Mouse (Mus musculus) intestine, embryonic 15.5 days (tissue): Measurements from ENCODE around the gene 1700001F09Rik. TPM values are rescaled to one million over a fixed set of nuclear protein-coding genes. Genes with fewer than 3 reads are reported as not detected.
"Not testable (repeated sequence)": the region's sequence is repeated elsewhere in the genome, so short reads cannot be mapped to it uniquely, and the experiment has no call there.

Source experiments
- ATAC-seq: fragments of 200-750 bp; cut with Nextera tagmentation; 2 replicates; pipeline ENCODE4 v1.8.0; 2017; ENCODE audit warnings: moderate TSS enrichment, moderate library complexity
- H3K27ac ChIP-seq: fragments of 300-500 bp; sonication (generic); 2 replicates; pipeline ENCODE4 v1.5.1; 2015; ENCODE audit warnings: mild to moderate bottlenecking, inconsistent platforms
- H3K27me3 ChIP-seq: fragments of 300-500 bp; sonication (generic); replicated peaks from 2 replicates; pipeline ENCODE4 v1.6.1; 2015; ENCODE audit warnings: inconsistent platforms
- H3K36me3 ChIP-seq: fragments of 300-500 bp; sonication (generic); 2 replicates; pipeline ENCODE4 v1.6.1; 2015; ENCODE audit warnings: inconsistent platforms
- H3K4me1 ChIP-seq: fragments of 300-500 bp; sonication (generic); replicated peaks from 2 replicates; pipeline ENCODE4 v1.6.1; 2015; ENCODE audit warnings: inconsistent platforms
- H3K4me2 ChIP-seq: fragments of 300-500 bp; sonication (generic); replicated peaks from 2 replicates; pipeline ENCODE4 v1.6.1; 2015; ENCODE audit warnings: mild to moderate bottlenecking, inconsistent platforms
- H3K4me3 ChIP-seq: fragments of 300-500 bp; sonication (generic); replicated peaks from 2 replicates; pipeline ENCODE4 v1.5.1; 2015; ENCODE audit warnings: inconsistent platforms
- H3K9ac ChIP-seq: fragments of 300-500 bp; sonication (generic); 2 replicates; pipeline ENCODE4 v1.6.1; 2015; ENCODE audit warnings: inconsistent platforms
- H3K9me3 ChIP-seq: fragments of 300-500 bp; sonication (generic); 2 replicates; pipeline ENCODE4 v1.6.1; 2016; ENCODE audit warnings: inconsistent platforms
- WGBS: fragments of 180-500 bp; shearing (Covaris S2); methylation state at CpG from one replicate; pipeline ENCODE4 v1.1.7; 2015; 5-methylcytosine and 5-hydroxymethylcytosine counted together
- polyA plus RNA-seq: library from polyadenylated mRNA; unstranded; fragments of >200 nt; fragmentation: Nextera tagmentation; extraction: Ambion mirVana; gene quantifications from 2 replicates; pipeline ENCODE4 v1.2.1, GENCODE M21; 2015

The 1700001F09Rik gene
- not detected in 2 replicates for polyA plus RNA-seq

DNA sequence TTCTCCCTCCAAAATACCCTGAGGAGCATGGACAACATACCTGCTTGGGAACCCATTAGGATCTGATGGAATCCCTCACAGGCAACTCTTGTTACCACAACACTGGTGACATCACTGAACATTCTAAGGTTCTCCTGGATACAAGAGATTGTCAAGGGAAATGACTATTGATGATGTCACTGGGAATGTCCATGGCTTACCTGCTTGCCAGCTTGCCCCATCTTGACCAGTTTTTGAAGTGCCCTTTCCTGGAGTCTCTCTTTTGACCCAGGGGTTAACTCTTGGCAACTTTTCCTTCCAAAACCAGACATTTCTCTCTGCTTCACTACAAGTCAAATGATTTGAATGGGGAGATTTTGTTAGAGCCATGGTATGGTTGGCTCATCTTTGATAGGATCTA is at the start of gene 1700001F09Rik:
Gene 1700001F09Rik (minus strand): TSS at position 101 of the 400 bp plus-strand sequence.
- not testable (repeated sequence) for H3K4me1 ChIP-seq, H3K9ac ChIP-seq, ATAC-seq, H3K9me3 ChIP-seq, H3K27ac ChIP-seq, H3K27me3 ChIP-seq, H3K4me3 ChIP-seq, H3K36me3 ChIP-seq, H3K4me2 ChIP-seq

DNA sequence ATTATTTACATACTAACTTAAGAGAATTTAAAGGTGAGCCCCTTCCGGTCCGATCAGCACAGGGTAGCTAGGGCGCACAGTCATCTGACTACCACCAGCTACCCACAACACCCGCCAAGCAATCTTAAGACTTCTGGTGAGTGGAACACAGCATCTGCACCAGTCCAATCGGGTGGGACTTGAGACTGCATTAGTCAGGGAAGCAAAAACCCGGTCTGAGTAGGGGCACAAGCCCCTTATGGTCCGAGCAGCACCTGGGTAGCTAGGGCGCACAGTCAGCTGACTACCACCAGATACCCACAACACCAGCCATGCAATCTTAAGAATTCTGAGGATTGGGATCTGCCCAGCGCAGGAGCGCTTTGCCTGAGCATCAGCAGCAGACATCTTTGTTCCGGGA is 14.1 kb upstream of the 1700001F09Rik start:
- H3K4me3 ChIP-seq, H3K9ac ChIP-seq, H3K4me2 ChIP-seq, H3K4me1 ChIP-seq, H3K27me3 ChIP-seq, H3K27ac ChIP-seq, H3K9me3 ChIP-seq, ATAC-seq, H3K36me3 ChIP-seq: not testable (repeated sequence)
- WGBS = 88% methylated on average over 11 of the region's 11 CpGs

GRCm38 (mm10) chr14:43359246-43359645 is 11.6 kb upstream of the 1700001F09Rik start:
- not testable (repeated sequence) for H3K27ac ChIP-seq, H3K9ac ChIP-seq, H3K4me3 ChIP-seq, H3K9me3 ChIP-seq, H3K4me2 ChIP-seq, H3K36me3 ChIP-seq, ATAC-seq, H3K4me1 ChIP-seq, H3K27me3 ChIP-seq
- WGBS = 69% methylated on average over 1 of the region's 1 CpGs

GRCm38 (mm10) chr14:43357496-43357895 is 9.9 kb upstream of the 1700001F09Rik start:
- H3K36me3 ChIP-seq = not testable (repeated sequence)

GRCm38 (mm10) chr14:43352944-43353343 is 5.3 kb upstream of the 1700001F09Rik start:
- H3K9ac ChIP-seq, H3K36me3 ChIP-seq: not testable (repeated sequence)
- WGBS = 93% methylated on average over 2 of the region's 2 CpGs

More at GRCm38 (mm10) chr14:43357496-43357895, 9.9 kb upstream of the 1700001F09Rik start:
- not testable (repeated sequence) for H3K4me2 ChIP-seq, H3K27me3 ChIP-seq, H3K27ac ChIP-seq, H3K4me1 ChIP-seq, H3K9me3 ChIP-seq, H3K9ac ChIP-seq, H3K4me3 ChIP-seq, ATAC-seq

DNA sequence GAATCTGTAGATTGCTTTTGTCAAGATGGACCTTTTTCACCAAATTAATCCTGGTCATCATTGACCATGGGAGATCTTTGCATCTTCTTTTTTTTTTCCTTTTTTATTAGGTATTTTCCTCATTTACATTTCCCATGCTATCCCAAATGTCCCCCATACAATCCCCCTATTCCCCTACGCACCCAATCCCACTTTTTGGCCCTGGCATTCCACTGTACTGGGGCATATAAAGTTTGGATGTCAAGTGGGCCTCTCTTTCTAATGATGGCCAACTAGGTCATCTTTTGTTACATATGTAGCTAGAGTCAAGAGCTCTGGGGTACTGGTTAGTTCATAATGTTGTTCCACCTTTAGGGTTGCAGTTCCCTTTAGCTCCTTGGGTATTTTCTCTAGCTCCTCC is 10.0 kb downstream of the 1700001F09Rik start:
- H3K9me3 ChIP-seq, H3K9ac ChIP-seq, H3K36me3 ChIP-seq, H3K27ac ChIP-seq, H3K4me2 ChIP-seq, ATAC-seq, H3K4me3 ChIP-seq, H3K27me3 ChIP-seq, H3K4me1 ChIP-seq: not testable (repeated sequence)
- WGBS = 76% methylated on average over 1 of the region's 1 CpGs

More at GRCm38 (mm10) chr14:43352944-43353343, 5.3 kb upstream of the 1700001F09Rik start:
- H3K9me3 ChIP-seq, H3K4me1 ChIP-seq, H3K4me2 ChIP-seq, H3K4me3 ChIP-seq, H3K27ac ChIP-seq, H3K27me3 ChIP-seq, ATAC-seq: not testable (repeated sequence)

- H3K36me3 ChIP-seq, H3K27me3 ChIP-seq, H3K27ac ChIP-seq, H3K4me2 ChIP-seq, ATAC-seq, H3K9ac ChIP-seq, H3K9me3 ChIP-seq, H3K4me1 ChIP-seq, H3K4me3 ChIP-seq: not testable (repeated sequence)
- 91% methylated on average over 11 of the region's 11 CpGs for WGBS
Measured at GRCm38 (mm10) chr14:43331362-43331880, 16.2 kb downstream of the 1700001F09Rik start.

DNA sequence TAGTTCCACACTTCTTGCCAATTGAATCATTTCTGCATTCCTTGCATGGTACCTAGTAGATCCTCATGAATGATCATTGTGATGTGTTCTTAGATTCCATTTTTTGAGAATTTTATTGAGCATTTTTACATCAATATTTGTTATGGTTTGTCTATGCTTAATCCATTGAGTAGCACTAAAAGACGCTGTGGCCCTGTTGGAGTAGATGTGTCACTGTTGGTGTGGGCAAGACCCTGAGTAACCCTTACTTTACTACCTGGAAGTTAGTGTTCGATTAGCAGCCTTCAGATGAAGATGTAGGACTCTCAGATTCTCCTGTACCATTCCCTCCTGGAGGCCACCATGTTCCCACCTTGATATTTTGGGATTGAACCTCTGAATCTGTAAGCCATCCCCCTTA is 19.0 kb downstream of the 1700001F09Rik start:
- not testable (repeated sequence) for H3K27me3 ChIP-seq, H3K4me3 ChIP-seq, H3K27ac ChIP-seq, ATAC-seq, H3K36me3 ChIP-seq, H3K9me3 ChIP-seq, H3K4me1 ChIP-seq, H3K9ac ChIP-seq, H3K4me2 ChIP-seq
- WGBS = 63% methylated on average over 2 of the region's 2 CpGs

DNA sequence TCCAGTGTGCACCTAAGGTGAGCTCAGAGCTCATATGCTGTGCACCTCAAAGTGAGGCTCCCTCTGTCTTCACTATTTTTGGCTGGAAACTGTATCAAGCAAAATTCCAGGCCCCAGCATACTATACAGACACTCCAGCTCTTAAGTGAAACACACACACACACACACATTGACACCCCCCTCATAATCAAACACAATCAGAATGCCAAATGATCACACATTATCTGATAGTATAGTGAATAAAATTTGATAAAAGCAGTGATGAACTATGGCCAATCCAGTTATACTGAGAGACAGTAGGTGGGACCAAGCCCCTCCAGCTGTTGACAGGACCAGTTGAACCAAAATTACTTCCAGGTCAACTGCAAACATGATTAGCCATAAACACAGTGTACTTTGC is 28.1 kb downstream of the 1700001F09Rik start:
- H3K27ac ChIP-seq, H3K9ac ChIP-seq, H3K4me3 ChIP-seq, H3K27me3 ChIP-seq, ATAC-seq, H3K9me3 ChIP-seq, H3K36me3 ChIP-seq, H3K4me1 ChIP-seq, H3K4me2 ChIP-seq: not testable (repeated sequence)

DNA sequence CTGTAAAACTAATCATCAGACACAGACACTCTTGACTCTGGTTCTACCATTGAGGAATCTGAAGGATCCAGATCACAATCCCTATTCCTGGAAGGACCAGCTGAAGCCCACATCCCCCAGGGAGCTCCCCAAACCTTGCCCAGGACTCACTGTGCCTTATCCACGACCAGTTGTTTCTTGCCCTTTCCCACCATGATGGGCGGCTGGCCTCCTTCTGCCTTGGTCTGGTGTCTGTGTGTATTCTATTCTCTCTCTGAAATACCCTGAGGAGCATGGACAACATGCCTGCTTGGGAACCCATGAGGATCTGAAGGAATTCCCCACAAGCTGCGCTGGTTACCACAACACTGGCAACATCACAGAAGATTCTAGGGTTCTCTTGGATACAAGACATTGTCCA is 54.1 kb downstream of the 1700001F09Rik start, which contains the start of gene Gm8127:
Gene Gm8127 (minus strand): TSS at position 330 of the 400 bp plus-strand sequence.
- not testable (repeated sequence) for H3K9me3 ChIP-seq, H3K27me3 ChIP-seq, H3K4me2 ChIP-seq, H3K27ac ChIP-seq, H3K4me3 ChIP-seq, ATAC-seq, H3K9ac ChIP-seq, H3K36me3 ChIP-seq, H3K4me1 ChIP-seq
- WGBS = 76% methylated on average over 3 of the region's 3 CpGs

Other genes starting within 250 kb of the 1700001F09Rik start
- gene Gm8104, start 247.2 kb downstream of the 1700001F09Rik start, polyA plus RNA-seq = not detected in 2 replicates
- not detected in 2 replicates for gene Gm7233, start 167.9 kb downstream of the 1700001F09Rik start, polyA plus RNA-seq
- not detected in 2 replicates for gene Gm8122, start 112.5 kb downstream of the 1700001F09Rik start, polyA plus RNA-seq
- gene Gm8126, start 89.2 kb downstream of the 1700001F09Rik start, polyA plus RNA-seq = not detected in 2 replicates
- not detected in 2 replicates for gene Gm9732, start 72.8 kb downstream of the 1700001F09Rik start, polyA plus RNA-seq
- gene Gm8127, start 54.0 kb downstream of the 1700001F09Rik start, polyA plus RNA-seq = not detected in 2 replicates
- gene Gm8138, start 68.5 kb upstream of the 1700001F09Rik start, polyA plus RNA-seq = not detected in 2 replicates
- gene Gm5799, start 195.8 kb upstream of the 1700001F09Rik start, polyA plus RNA-seq = not detected in 2 replicates
- not detected in 2 replicates for gene Gm17654, start 231.3 kb upstream of the 1700001F09Rik start, polyA plus RNA-seq